Mouse (Mus musculus): ENCODE data around the gene Unc119b.
"Not testable (repeated sequence)": the region's sequence is repeated elsewhere in the genome, so short reads cannot be mapped to it uniquely, and the experiment has no call there.

Unc119b gene

GRCm38 (mm10) chr5:115134234-115135165, at the start of gene Unc119b:
Unc119b (minus strand) TSS chr5:115134975.
- peak; percentile 90 for DNase-seq

DNA sequence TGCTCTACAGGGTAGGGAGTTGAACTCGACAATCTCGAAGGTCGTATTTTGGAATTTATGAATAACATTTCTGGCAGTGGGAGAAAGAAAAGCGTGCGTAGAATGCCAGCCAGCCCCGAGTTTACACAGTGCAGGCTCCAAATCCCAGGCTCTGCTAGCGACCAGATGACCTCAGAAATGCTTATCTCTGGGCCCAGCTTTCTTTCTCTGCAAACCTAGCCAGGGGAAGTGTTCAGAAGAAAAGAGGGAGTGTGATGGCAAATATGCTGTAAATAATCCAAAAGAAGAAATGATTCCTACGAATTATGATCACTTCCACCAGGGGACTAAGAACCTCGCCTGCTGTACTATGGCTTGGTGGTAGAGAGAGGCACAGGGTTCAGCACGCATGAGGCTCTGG, 48.7 kb upstream of the Unc119b start:
- no peak for DNase-seq

- no peak for DNase-seq
Measured at GRCm38 (mm10) chr5:115182925-115183324, 48.1 kb upstream of the Unc119b start.

GRCm38 (mm10) chr5:115181248-115181940, 46.6 kb upstream of the Unc119b start:
- peak; percentile 72 for DNase-seq

GRCm38 (mm10) chr5:115179596-115179995, 44.8 kb upstream of the Unc119b start:
- no peak for DNase-seq

DNA sequence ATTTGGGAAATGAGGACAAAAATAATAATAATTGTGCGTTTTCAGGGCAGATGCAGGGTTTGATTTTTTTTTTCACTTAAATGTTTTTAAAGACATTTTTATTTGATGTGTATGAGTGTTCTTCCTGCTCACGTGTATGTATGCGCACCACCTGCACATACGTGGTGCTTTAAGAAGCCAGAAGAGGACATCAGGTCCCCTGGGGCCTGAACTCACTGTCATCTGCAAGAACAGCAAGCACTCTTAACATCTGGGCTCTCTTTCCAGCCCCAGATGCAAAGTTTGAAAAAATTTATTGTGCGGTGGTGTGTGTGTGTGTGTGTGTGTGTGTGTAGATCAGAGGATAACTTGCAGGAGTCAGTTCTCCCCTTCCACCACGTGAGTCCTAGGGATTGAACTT, 43.1 kb upstream of the Unc119b start:
- no peak for DNase-seq

- DNase-seq = no peak
Measured at GRCm38 (mm10) chr5:115174554-115174953, 39.8 kb upstream of the Unc119b start.

DNA sequence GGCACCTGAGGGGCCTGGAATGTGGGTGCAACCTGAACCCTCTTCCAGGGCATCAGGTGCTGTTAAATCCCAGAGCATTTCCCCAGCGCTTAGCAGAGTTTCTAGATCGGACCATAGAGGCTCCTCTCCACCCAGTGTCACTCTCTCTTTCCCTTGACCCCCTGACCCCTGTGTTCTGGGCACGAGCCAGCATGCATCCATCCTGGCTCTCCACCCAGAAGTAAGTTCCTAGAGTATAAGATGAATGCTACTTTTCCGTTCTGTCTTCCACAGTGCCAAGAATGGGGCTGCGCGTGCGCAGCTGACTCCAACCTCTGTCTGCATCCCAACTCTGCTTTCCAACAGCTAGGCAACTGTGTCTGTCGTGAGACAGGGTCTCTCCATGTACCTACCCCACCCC, 35.4 kb upstream of the Unc119b start:
- DNase-seq = no peak

DNA sequence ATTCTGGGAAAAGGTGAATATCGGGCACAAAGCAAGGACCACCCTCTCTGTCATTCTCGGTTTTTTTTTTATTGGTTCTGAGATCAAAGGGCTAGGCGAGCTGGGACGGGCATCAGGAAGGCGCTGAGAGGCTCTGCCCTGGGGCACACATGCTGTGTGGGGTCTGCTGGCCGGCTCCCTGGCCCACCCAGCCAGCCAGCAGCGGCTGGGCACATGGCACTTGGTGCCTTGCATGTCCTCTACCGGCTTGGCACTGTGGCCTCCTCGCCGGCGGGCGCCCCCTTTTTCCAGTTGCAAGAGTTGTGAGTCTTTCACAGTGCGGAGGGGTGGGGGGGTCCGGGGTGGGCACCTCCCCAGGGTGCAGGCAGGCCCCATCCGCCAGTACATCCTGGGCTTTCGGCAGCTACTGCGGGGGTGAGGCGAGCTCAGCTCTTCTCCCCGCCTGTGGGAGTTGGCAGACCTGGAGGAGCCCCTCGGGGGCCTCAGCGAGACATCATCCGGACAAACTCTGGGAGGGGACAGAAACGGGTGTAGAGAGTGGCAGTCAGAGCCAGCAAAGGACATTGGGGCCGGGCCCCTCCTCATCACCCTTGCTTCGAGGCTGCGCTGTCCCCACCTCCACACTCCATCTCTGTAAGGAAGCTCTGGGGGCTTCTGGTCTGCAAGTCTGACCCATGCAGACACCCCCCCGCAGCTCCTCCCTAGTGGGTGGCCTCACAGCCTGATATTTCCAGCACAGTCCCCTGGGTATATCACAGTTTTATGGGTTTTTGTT, 34.1 kb upstream of the Unc119b start:
- no peak for DNase-seq

DNA sequence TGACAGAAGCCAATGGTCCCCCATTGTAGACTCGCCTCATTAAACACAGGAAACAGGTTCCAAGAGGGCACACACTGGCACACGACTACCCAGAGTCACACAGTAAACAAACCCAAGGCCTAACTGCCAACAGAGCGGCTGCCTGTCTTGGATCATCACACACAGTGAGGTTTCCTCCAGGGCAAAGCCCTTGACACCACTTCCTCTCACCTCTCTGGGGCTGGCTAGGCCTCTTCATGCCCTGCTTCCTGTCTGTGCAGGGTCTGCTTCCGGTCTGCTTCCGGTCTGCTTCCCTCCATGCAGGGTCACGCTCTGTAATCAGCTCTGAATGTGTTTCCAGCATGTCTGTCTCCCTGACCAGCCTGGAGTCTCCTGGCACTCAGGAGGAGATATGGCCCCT, 32.6 kb upstream of the Unc119b start:
- no peak for DNase-seq

DNA sequence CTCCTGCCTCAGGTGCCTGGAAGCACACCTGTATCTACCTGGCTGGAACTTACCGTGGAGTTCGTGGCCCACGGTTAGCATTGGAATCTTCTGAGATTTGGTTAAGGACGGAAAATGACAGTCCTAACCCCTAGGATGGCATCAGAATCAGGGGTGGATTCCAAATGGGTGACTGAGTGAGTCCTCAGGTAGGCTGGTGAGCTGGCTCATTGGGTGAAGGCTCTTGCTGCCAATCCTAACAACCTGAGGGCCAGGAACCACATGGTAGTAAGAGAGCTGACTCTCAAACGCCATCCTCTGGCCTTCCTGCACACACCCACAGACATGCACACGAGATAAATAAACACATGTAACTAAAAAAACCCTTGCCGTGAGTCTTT, 32.0 kb upstream of the Unc119b start:
- no peak for DNase-seq

- DNase-seq = peak; percentile 81
Measured at GRCm38 (mm10) chr5:115165895-115166814, 31.4 kb upstream of the Unc119b start.

GRCm38 (mm10) chr5:115165351-115165750, 30.6 kb upstream of the Unc119b start:
- DNase-seq = no peak

GRCm38 (mm10) chr5:115164446-115164845, 29.7 kb upstream of the Unc119b start:
- not testable (repeated sequence) for DNase-seq

- peak; percentile 64 for DNase-seq
Measured at GRCm38 (mm10) chr5:115163563-115163962, 28.8 kb upstream of the Unc119b start.

GRCm38 (mm10) chr5:115161940-115162279, 27.1 kb upstream of the Unc119b start:
- not testable (repeated sequence) for DNase-seq

- DNase-seq = peak; percentile 19
Measured at GRCm38 (mm10) chr5:115161064-115161939, 26.5 kb upstream of the Unc119b start.

DNA sequence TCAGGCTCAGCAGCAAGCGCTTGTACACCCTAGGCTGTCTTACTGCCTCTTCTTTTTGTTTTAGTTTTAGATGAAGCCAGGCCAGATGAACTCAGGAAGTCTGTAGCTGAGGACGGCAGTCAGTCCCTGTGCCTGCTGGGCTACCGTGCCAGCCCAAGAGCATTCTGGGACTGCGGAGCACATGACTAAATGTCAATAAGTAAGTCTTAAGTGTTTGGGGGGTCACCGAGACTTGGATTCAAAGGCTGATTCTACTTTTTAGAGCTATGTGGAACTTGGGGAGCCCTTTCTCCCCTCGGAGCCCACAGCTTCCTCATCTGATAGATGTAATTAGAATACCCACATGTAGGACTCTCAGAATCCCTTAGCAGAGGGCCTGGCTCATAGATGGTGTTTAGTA, 25.9 kb upstream of the Unc119b start:
- DNase-seq = peak; percentile 9

GRCm38 (mm10) chr5:115159165-115159564, 24.4 kb upstream of the Unc119b start:
- peak; percentile 23 for DNase-seq

- peak; percentile 99 for DNase-seq
Measured at GRCm38 (mm10) chr5:115158040-115158983, 23.5 kb upstream of the Unc119b start, which contains the start of gene Mlec. Mlec (minus strand) TSS chr5:115158179.

Data from kidney, adult 11 months (tissue).